Mouse (Mus musculus): Measurements from ENCODE around the gene Usp32.

- TF ChIP-seq EP300 (IDR thresholded peaks at IDR 0.05; ENCODE audit: insufficient read depth, low read depth, low read length), result no peak
- no peak for TF ChIP-seq POLR2A (IDR thresholded peaks at IDR 0.05; ENCODE audit: insufficient read depth, low read depth, low read length)
These were observed 183.6 kb downstream of the Usp32 start for GRCm38 (mm10) chr11:84956400-84956799.

Data from heart, adult 2 months (tissue).